Mouse (Mus musculus): ENCODE data around the gene Zrsr1.

Gene Zrsr1

GRCm38 (mm10) chr11:22971835-22972709 is at the start of gene Zrsr1:
Gene Zrsr1 (plus strand): TSS chr11:22972005.
- DNase-seq (ENCODE audit: low read depth, low spot score), result no peak

DNA sequence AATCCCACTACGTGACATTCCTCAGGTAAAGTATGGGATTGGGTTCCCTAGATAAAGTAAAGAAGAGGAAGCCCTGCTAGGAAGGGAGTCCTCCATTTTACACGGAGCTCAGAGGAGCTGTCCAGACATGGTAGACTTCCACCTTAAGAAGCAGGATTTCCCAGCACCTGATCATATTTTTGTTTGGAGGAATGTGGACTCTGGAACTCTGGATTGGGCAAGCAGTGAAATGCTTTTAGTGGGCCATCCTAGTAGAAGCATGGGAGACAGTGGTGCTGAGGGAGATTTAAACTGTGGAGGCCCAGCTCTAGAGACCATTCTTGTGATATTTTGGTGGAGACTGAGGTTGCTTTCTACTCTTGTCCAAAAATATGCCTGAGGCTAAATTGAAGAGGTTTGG is 49.3 kb upstream of the Zrsr1 start:
- DNase-seq (ENCODE audit: low read depth, low spot score), result no peak

DNA sequence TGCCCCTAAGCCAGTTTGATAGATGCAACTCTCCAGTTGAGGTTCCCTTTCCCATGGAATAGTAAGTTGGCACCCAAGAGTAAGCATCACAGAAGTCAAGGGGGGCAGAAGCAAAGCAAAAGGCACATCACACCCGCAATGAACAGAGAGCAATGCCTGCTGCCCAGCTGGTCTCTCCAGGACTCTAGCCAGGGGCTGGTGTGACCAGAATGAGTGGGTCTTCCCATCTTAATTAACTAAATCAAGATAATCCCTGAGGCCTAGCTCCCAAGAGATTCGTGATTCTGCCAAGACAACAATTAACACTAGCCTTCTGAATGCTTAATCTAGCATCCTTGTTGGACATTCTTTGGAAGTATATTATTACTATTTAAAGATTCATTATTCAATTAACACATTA is 48.2 kb upstream of the Zrsr1 start:
- DNase-seq (ENCODE audit: low read depth, low spot score), result no peak

GRCm38 (mm10) chr11:22928586-22929169 is 43.1 kb upstream of the Zrsr1 start:
- no peak for DNase-seq (ENCODE audit: low read depth, low spot score)

DNA sequence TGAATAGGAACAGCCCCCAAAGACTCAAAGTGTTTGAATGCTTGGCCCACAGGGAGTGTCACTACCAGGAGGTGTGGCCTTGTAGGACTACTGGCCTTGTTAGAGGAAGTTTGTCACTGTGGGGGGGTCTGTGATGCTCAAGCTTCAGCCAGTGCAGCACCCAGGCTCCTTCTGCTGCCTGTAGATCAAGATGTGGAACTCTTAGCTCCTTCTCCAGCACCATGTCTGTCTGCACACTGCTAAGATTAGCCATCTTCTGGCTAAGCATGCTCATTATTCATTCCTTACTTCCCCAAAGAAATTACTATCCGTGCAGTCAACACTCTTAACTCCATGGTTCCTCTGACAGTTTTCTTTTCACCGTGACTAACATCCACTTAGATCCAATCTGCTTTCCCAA is 41.7 kb upstream of the Zrsr1 start:
- DNase-seq (ENCODE audit: low read depth, low spot score), result no peak

GRCm38 (mm10) chr11:22931320-22931905 is 40.4 kb upstream of the Zrsr1 start:
- no peak for DNase-seq (ENCODE audit: low read depth, low spot score)

- DNase-seq (ENCODE audit: low read depth, low spot score), result no peak
Measured at GRCm38 (mm10) chr11:22932167-22932566, 39.6 kb upstream of the Zrsr1 start.

- DNase-seq (ENCODE audit: low read depth, low spot score), result no peak
Measured at GRCm38 (mm10) chr11:22936446-22937125, 35.2 kb upstream of the Zrsr1 start.

GRCm38 (mm10) chr11:22937716-22938316 is 34.0 kb upstream of the Zrsr1 start:
- no peak for DNase-seq (ENCODE audit: low read depth, low spot score)

DNA sequence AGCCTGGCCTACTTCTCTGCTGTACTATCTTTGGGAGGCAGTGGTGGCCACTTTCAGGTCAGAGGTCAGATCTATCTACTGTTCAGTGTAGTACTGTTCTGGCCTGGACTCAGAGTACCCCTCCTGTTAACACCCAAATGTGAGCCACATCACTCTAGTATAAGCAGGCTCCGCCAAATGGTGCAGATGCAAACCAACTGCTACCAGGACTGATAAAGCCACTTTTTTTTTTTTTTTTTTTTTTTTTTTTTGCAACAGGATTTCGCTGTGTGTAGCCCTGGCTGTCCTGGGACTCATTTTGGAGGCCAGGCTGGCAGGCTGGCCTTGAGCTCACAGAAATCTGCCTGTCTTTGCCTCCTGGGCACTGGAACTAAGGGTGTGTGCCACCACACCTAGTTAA is 32.8 kb upstream of the Zrsr1 start:
- DNase-seq (ENCODE audit: low read depth, low spot score), result no peak

GRCm38 (mm10) chr11:22949101-22949500 is 22.7 kb upstream of the Zrsr1 start:
- DNase-seq (ENCODE audit: low read depth, low spot score), result no peak

- no peak for DNase-seq (ENCODE audit: low read depth, low spot score)
Measured at GRCm38 (mm10) chr11:22950131-22950530, 21.7 kb upstream of the Zrsr1 start.

DNA sequence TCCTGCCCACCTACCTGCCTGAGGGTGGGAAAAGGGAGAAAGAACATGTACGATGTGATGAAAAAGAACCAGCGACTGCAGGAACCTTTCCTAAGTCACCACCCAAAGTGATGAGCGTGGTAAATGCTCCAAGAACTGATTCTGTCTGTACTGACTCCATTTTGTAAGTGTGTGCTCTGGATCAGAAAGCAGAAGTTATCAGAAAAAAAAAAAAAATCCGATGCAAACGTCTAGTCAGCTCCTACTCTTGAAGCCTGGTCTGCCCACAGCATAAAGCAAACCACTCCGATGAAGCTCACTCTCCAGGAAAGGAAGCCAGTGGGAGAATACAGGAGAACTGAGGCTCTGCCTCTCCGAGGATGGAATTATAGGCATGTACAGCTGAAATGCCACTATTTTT is 19.1 kb upstream of the Zrsr1 start:
- no peak for DNase-seq (ENCODE audit: low read depth, low spot score)

- no peak for DNase-seq (ENCODE audit: low read depth, low spot score)
Measured at GRCm38 (mm10) chr11:22956346-22956745, 15.5 kb upstream of the Zrsr1 start.

GRCm38 (mm10) chr11:22956830-22957229 is 15.0 kb upstream of the Zrsr1 start:
- DNase-seq (ENCODE audit: low read depth, low spot score), result no peak

DNA sequence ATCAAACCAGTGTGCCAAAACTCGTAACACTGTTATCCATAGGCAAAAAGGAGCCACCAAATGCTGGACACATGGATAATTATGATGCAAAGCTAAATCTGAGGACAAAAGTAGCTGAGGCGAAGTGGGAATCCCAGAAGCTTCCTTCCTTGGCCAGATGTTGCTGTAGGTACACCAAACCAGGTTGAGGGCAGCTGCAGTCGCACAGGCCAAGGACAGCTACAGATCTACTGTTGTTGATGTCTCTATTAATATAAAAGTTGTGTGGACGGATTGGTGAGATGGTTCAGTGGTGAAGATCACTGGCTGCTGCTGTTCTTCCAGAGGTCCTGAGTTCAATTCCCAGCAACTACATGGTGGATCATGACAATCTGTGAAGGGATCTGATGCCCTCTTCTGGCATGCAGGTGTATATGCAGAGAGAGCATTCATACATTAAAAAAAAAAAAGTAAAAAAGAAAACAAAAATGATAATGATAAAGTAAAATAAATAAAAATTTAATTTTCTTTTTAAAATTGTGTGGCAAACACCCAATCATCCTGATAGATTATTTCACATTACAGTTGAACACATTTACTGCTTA is 13.9 kb upstream of the Zrsr1 start:
- DNase-seq (ENCODE audit: low read depth, low spot score), result no peak

DNA sequence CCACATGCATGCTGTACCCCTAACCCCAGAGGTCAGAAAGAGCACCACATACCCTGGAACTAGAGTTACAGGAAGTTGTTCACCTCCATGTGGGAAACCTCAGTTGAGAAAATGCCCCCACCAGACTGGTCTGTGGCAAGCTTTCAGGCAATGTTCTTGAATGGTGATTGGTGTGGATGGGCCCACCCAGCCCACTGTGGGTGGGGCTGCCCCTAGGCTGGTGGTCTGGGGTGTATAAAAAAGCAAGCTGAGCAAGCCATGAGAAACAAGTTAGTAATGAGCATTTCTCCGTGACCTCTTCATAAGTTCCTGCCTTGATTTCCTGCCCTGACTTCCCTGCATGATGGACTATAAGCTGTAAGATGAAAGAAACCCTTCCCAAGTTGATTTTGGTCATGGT is 9.7 kb upstream of the Zrsr1 start:
- DNase-seq (ENCODE audit: low read depth, low spot score), result no peak

DNA sequence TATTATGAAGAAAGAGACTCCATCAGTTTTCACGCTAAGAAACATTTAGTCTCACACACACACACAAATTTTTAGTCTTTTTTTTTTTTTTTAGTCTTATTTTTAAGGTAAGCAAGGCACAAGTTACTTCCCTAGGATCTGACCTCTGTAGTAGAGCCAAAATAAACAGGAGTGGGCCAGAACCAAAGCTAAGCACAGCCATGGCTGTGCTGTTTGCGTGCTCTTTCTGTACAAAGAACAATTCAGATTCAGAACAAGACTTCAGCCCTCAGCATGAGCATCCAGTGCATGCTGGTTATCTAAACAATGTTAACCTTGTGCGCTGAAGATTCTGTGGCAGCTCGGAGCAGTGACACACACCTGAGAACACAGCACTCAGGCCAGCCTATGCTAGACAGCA is 7.4 kb upstream of the Zrsr1 start:
- DNase-seq (ENCODE audit: low read depth, low spot score), result no peak

GRCm38 (mm10) chr11:22965503-22965902 is 6.3 kb upstream of the Zrsr1 start:
- DNase-seq (ENCODE audit: low read depth, low spot score), result no peak

DNA sequence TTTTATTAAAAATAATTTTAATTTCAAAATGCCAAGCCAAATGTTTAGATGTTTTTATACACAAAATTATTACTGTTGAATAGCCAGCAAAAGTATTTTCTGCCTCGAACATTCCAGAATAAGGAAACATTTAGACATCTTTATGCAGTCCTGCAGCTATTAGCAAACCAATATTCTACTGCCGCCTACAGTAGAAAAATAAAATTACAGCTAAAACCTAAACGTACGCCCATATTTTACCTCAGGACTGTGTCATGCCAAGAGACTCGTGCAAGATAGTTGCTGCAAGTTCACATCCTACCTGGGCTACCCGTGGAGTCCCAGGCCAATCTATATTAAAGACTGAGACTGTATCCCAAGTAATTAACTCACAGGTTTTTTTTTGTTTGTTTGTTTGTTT is 2.3 kb upstream of the Zrsr1 start:
- DNase-seq (ENCODE audit: low read depth, low spot score), result no peak

DNA sequence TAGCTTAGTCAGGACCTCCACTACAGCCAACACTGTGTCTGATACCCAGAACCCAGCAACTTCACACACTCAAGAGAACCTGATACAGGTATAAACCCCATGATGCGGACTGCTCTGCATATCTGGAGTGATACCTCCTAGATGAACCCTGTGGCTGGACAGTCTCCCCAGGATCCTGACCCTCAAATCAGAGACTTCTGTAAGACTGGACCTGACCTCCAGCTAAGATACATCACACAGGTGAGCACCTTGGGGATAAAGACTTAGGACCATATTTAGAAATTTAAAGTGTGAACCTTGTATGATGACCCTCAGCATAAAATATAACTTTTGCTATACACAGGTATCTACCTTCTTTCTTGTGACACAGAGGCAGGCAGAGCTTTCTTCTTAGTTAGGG is 1.3 kb upstream of the Zrsr1 start:
- no peak for DNase-seq (ENCODE audit: low read depth, low spot score)
